Mouse (Mus musculus): ENCODE data around the gene Cdkn1c.

Gene Cdkn1c

DNA sequence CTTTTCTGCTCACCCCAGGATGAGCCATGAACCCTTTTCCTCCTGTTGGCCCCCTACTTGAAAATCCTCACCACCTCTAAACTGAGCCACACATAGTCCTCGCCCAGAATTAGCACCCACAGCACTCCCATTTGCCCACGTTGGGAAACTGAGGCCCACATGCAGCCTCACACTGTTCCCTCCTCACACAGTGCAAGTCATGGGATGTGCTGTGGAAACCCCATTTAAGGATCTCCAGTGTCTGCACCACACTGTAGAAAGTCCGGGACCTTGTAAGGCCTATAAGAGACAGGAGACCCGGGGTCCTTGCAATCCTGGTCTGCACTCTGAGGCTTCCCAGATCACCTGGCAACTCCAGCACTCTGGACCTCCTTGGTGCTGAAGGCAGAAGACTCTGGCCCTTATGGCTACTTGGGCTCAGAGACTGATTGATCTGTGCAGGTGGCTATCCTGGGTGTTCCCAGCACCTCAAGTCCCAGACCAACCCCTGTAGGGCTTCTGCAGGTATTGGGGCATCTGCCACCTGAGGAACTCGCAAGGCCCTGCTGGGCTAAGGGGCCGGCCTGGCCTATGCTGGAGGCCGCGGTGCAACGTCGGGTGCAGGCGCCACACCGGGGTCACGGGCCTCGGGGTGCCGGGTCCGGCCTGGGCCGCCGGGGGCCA lies 23.5 kb downstream of the Cdkn1c start:
- DNase-seq (ENCODE audit: low read depth): no peak

GRCm38 (mm10) chr7:143433331-143433730 lies 27.5 kb downstream of the Cdkn1c start:
- no peak for DNase-seq (ENCODE audit: low read depth)

GRCm38 (mm10) chr7:143432631-143433030 lies 28.2 kb downstream of the Cdkn1c start:
- no peak for DNase-seq (ENCODE audit: low read depth)

DNA sequence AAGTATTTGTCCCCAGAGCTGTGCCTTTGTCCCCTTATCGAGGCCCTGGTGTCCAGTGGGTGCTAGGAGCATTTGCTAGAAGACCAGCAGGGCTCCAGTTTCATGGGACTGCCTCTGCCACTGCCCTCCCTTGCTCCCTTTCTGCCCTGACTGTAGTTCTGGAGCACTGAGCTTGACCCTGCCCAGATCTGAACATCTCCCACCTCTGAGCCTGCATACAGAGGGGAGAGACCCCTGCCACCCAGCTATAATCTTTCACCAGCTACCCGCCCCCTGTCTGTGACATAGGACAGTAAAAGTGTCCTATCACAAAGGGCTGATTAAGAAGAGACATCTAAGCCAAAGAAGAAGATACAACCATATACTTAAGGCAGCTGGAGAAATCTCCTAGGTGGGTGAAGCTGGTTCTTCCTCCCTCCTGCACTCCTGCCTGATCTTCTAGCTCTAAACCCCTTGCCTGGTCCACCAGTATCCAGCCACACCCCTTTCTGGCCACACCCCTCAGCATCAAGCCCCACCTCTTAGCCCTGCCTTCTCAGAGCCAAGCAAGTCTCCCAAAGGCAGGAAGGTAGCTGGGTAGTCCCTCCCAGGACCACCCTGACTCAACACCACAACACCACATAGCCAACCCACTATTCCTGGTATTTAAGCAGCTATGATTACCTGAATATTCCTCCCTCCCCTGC lies 31.9 kb downstream of the Cdkn1c start:
- no peak for DNase-seq (ENCODE audit: low read depth)

- no peak for DNase-seq (ENCODE audit: low read depth)
Observed at GRCm38 (mm10) chr7:143428142-143428813, 32.6 kb downstream of the Cdkn1c start.

DNA sequence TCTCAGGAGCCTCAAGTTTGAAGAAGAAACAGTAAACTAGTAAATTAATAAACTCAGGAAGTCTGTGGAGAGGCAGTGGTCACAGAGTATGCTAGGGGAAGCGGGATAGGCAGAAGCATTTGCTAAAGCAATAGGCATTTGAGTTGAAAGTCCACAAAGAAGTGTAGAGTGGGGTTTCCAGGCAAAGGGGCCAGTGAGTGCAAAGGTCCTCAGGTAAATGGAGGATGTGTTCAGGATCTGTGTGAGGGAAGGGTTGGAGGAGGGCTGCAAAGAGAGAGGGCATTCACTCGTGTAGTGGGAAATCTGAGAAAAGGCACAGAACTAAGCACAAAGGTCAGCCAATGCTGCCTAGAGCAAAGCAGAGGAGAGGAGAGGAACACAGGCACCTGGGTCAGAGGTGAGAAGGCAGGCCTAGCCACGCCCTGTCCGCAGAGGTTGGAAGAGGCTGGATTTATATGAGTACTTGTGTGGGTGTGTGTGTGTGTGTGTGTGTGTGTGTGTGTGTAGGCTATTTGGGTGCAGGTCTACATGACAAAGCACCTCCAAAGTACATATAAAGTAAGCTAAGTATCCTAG lies 41.2 kb downstream of the Cdkn1c start:
- no peak for DNase-seq (ENCODE audit: low read depth)

GRCm38 (mm10) chr7:143417875-143418274 lies 43.0 kb downstream of the Cdkn1c start:
- no peak for DNase-seq (ENCODE audit: low read depth)

GRCm38 (mm10) chr7:143416406-143416805 lies 44.4 kb downstream of the Cdkn1c start:
- DNase-seq (ENCODE audit: low read depth): no peak

- no peak for DNase-seq (ENCODE audit: low read depth)
Observed at GRCm38 (mm10) chr7:143415070-143415469, 45.8 kb downstream of the Cdkn1c start.

DNA sequence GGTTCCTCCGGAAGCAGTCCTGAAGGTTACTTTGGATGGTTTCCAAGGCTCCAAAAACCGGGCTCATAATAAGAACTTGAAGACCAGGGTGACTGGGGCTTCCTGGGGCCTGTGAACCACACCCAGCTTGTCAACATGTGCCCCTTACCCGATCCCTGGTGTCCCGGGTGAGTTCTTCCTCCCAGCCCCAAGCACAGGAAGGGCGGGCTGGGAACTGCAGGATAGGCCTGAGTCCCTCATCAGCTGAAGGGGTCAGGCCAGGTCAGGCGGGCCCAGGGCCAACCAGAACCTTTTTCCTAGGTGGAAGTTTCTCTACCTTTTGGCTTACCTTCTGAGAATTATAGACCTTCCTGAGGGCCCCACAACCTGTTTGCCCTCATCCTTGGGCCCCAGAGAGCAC lies 48.2 kb downstream of the Cdkn1c start:
- DNase-seq (ENCODE audit: low read depth): no peak

GRCm38 (mm10) chr7:143408615-143409021 lies 52.2 kb downstream of the Cdkn1c start:
- DNase-seq (ENCODE audit: low read depth): no peak
